Mouse (Mus musculus): ENCODE data around the gene Gm17374.

- TF ChIP-seq CTCF (IDR thresholded peaks at IDR 0.05; ENCODE audit: extremely low read depth, insufficient read depth, low read length), result no peak
- no peak for TF ChIP-seq POLR2A (IDR thresholded peaks at IDR 0.05; ENCODE audit: extremely low read depth, insufficient read depth, low read length)
Measured at GRCm38 (mm10) chr2:140170803-140171553, 19.1 kb downstream of the Gm17374 start.
